Mouse (Mus musculus) olfactory bulb, adult 2 months (tissue): ENCODE measurements around the gene Daam2.

Source experiments
- CTCF ChIP-seq: fragments of 200-500 bp; IDR thresholded peaks from 2 replicates; pipeline ENCODE4 v1.5.1; 2012; ENCODE audit warnings: low read depth, mild to moderate bottlenecking, low read length, moderate library complexity; ENCODE audit not compliant: insufficient read depth
- POLR2A ChIP-seq: fragments of 200-500 bp; IDR thresholded peaks from 2 replicates; pipeline ENCODE4 v1.6.1; 2012; ENCODE audit warnings: mild to moderate bottlenecking, low read depth, low read length, moderate library complexity; ENCODE audit not compliant: insufficient read depth

GRCm38 (mm10) chr17:49517091-49517490 is 47.1 kb downstream of the Daam2 start:
- TF ChIP-seq CTCF = no peak
- TF ChIP-seq POLR2A = no peak
